Mouse (Mus musculus): ENCODE data around the gene Polr3gl. TPM values are rescaled to one million over a fixed set of nuclear protein-coding genes. Genes with fewer than 3 reads are reported as not detected.
A peak's percentile ranks its signal among the peaks of the same experiment; 100 is the strongest.

Gene Polr3gl
- polyA plus RNA-seq, 1 experiment from 2014 or later: 35.3 TPM

DNA sequence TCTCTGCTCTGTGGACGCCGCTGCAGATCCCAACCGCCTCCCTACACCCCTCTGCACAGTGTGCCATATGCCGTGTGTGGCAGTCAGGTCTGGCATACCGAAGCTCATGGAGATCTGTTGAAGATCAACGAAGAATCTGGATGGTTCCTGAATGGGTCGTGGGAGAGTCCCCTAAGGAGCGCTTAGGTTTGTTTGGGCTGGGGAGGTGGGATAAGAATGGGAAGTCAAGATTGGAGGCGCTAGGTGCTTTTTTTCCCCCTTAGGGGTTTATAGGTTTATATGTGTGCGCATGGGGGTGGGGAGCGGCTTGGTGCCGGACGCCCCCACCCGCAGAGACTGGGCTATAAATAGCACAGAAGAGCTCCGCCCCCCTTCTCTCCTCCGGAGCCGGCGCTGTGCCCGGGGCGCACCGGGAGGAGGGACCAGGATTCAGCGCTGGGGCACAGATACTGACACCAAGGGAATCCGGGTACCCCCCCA is 2.3 kb upstream of the Polr3gl start, which contains the start of gene Ankrd34a:
Gene Ankrd34a (plus strand): TSS at position 409 of the 480 bp plus-strand sequence.
- Histone ChIP-seq H3K4me3 (replicated peaks) (peak within 1 kb of the TSS; percentile 46), H3K27ac (peak within 1 kb of the TSS; percentile 79), H3K4me2 (peak within 1 kb of the TSS; percentile 94), H3K27me3 (replicated peaks) (peaks cover 10% of the 10 kb centered on the region; the same call in 1 of the 2 replicates), H3K9ac (peak within 1 kb of the TSS; percentile 39; the same call in 1 of the 2 replicates), H3K9me3 (no peaks in the 10 kb centered on the region), H3K36me3 (no peaks in the 10 kb centered on the region), H3K4me1 (peaks cover 33% of the 10 kb centered on the region)
- under 1% methylated on average over 22 of the region's 23 CpGs for WGBS
- ATAC-seq (ENCODE audit: insufficient read depth, low FRiP score, low read depth): no peak

DNA sequence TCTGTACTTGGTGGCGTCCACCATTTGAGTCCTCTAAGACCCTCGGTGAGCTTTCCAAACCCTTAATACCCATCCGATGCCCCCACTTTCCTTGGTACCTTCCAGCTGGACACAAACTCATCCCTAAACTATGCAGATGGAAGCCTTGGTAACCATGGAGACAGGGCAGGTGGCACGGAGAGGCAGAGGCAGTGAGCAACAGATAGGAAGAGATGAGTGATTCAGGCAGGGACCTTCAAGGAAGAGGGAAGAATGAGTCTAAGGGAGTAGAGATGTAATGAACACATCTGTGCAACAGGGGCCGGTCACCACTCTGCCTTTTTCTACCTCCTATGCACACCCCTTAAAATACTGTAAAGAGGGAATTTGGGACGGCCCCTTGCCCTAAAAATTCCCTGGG is 1.7 kb upstream of the Polr3gl start:
- Histone ChIP-seq H3K27me3 (replicated peaks) (peaks cover 10% of the 10 kb centered on the region; the same call in 1 of the 2 replicates), H3K9me3 (no peaks in the 10 kb centered on the region), H3K36me3 (no peaks in the 10 kb centered on the region), H3K27ac (peak overlapping the region; percentile 9; the same call in 1 of the 2 replicates), H3K9ac (no peak overlapping the region), H3K4me2 (peak overlapping the region; percentile 94; the same call in 1 of the 2 replicates), H3K4me3 (replicated peaks) (0 out of 2 replicates have a peak overlapping the region, but pooled peaks have one; percentile 46), H3K4me1 (peaks cover 33% of the 10 kb centered on the region)
- WGBS: 30% methylated on average over 6 of the region's 6 CpGs
- ATAC-seq (ENCODE audit: insufficient read depth, low FRiP score, low read depth): no peak

DNA sequence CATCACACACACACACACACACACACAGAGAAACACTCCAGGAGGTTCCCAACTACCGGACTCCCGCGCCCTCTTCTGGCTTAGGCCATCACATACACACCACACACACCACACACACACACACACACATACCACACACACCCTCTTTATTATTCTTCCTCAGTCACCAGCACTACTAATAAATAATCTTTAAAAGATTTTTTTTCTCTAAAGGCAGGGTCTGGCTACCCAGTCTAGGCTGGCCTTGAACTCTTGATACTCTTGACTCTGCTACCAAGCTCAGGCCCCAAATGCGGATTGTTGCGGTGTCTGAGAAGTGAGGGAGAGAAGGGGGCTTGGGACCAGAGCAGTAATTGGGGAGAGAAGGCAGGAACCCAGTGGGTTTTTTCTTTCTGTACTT is 870 bp upstream of the Polr3gl start:
- no peaks in the 10 kb centered on the region for H3K9me3 ChIP-seq
- no peak overlapping the region for H3K9ac ChIP-seq
- H3K27me3 ChIP-seq (replicated peaks): peaks cover 10% of the 10 kb centered on the region; the same call in 1 of the 2 replicates
- no peak overlapping the region for H3K27ac ChIP-seq
- H3K4me3 ChIP-seq (replicated peaks): no peak overlapping the region
- peaks cover 33% of the 10 kb centered on the region for H3K4me1 ChIP-seq
- WGBS: 82% methylated on average over 5 of the region's 5 CpGs
- no peak overlapping the region for H3K4me2 ChIP-seq
- no peak for ATAC-seq (ENCODE audit: insufficient read depth, low FRiP score, low read depth)
- H3K36me3 ChIP-seq: no peaks in the 10 kb centered on the region

DNA sequence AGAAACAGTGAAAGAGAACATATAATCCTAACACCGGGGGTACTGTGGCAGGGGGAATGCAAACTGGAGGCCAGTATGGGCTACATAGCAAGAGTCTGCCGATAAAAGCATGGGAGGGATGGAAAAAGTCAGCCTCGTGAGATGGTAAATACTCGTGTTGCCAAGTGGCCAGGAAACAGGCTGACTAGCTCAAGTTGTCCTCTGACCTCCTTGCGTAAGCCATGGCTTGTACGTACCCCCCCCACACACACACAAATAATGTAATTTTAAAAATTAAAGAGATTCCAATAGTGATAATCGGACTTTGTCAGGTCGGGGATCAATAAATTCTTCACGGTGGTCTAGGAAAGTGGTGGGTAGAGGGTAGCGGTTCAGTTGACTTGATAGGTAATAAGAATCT is 607 bp downstream of the Polr3gl start:
- peak overlapping the region; percentile 76 for H3K9ac ChIP-seq

DNA sequence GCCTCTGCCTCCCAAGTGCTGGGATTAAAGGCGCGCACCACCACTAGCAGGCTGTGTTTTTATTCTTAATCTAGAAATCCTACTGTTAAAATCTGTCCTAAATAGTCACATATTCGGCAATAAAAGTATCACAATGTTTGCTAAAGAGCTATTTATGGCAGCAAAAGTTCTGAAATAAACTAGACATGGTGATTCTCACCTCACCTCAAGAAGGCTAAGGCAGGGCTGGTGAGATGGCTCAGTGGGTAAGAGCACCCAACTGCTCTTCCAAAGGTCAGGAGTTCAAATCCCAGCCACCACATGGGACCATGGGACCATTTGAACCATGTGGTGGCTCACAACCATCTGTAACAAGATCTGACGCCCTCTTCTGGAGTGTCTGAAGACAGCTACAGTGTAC is 3.3 kb downstream of the Polr3gl start:
- H3K9ac ChIP-seq: no peak overlapping the region
- no peak overlapping the region for H3K4me2 ChIP-seq
- no peak overlapping the region for H3K27ac ChIP-seq
- no peak overlapping the region for H3K4me3 ChIP-seq (replicated peaks)
- ATAC-seq (ENCODE audit: insufficient read depth, low FRiP score, low read depth): no peak
- 85% methylated on average over 4 of the region's 4 CpGs for WGBS
- no peaks in the 10 kb centered on the region for H3K9me3 ChIP-seq
- 0 out of 2 replicates have a peak, but pooled peaks cover 2% of the 10 kb centered on the region for H3K4me1 ChIP-seq
- H3K36me3 ChIP-seq: no peaks in the 10 kb centered on the region
- no peaks in the 10 kb centered on the region; the same call in 1 of the 2 replicates for H3K27me3 ChIP-seq (replicated peaks)

More for the DNA sequence above, 607 bp downstream of the Polr3gl start:
- H3K4me1 ChIP-seq: peaks cover 27% of the 10 kb centered on the region
- H3K9me3 ChIP-seq: no peaks in the 10 kb centered on the region
- WGBS: under 1% methylated on average over 10 of the region's 10 CpGs
- peak overlapping the region; percentile 77 for H3K4me2 ChIP-seq
- H3K27me3 ChIP-seq (replicated peaks): peaks cover 4% of the 10 kb centered on the region; the same call in 1 of the 2 replicates
- H3K36me3 ChIP-seq: no peaks in the 10 kb centered on the region
- H3K4me3 ChIP-seq (replicated peaks): peak overlapping the region; percentile 79
- ATAC-seq (ENCODE audit: insufficient read depth, low FRiP score, low read depth): no peak
- peak overlapping the region; percentile 91 for H3K27ac ChIP-seq

DNA sequence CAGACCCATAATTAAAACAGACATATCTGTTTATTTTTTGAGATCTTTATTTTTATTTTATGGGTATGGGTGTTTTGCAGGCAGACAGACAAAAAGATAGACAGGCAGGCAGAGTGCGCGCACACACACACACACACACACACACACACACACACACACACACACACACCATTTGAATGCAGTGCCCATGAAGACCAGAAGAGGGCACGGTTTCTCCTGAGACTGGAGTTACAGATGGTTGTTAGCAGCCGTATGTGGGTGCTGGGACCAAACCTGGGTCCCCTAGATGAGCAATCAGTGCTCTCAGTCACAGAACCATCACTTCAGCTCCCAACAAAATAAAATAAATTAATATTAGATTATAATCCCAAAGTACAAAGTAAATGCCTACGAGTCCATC is 10.6 kb downstream of the Polr3gl start:
- Histone ChIP-seq H3K4me2 (no peak overlapping the region), H3K4me1 (no peaks in the 10 kb centered on the region), H3K9me3 (no peaks in the 10 kb centered on the region), H3K9ac (no peak overlapping the region), H3K27me3 (replicated peaks) (no peaks in the 10 kb centered on the region), H3K36me3 (no peaks in the 10 kb centered on the region), H3K4me3 (replicated peaks) (no peak overlapping the region), H3K27ac (no peak overlapping the region)
- 83% methylated on average over 5 of the region's 5 CpGs for WGBS
- ATAC-seq (ENCODE audit: insufficient read depth, low FRiP score, low read depth): no peak

DNA sequence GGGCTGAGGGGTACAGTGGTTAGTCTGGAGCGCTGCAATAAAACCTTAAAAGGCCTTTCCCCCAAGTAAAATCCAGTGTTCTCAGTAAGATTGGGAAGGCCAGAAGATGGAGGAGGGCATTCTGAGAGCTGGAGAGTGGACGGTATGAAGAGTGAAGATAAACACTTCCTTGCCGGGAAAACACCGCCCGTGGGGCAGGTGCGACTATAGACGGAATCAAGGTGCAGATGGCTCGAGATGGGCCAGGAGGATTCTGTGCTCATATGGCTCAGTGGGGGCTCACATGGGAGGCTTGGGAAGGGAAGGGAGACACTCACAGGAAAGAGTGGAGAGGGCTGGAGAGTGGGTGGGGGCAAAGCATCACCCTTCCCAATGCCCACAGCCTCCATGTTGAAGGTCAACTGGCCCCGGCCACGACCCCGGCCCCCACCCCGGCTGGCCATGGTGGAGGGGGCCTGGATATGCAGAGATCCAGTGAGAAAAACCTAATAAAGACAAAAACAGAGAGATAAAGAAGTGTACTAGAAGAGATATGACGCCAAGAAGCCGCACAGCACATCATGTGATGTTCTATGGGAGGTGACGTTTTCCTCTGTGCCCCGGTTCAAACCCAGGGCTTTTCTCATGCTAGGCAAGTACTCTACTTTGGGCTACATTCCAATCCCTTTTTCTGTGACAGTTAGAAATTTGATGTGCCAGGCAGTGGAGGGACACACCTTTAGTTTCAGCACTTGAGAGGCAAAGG is 12.0 kb downstream of the Polr3gl start:
- no peak for ATAC-seq (ENCODE audit: insufficient read depth, low FRiP score, low read depth)
- H3K4me2 ChIP-seq: no peak overlapping the region
- H3K4me1 ChIP-seq: peaks cover 6% of the 10 kb centered on the region; the same call in 1 of the 2 replicates
- no peak overlapping the region for H3K27ac ChIP-seq
- H3K27me3 ChIP-seq (replicated peaks): no peaks in the 10 kb centered on the region
- no peaks in the 10 kb centered on the region for H3K36me3 ChIP-seq
- no peak overlapping the region for H3K4me3 ChIP-seq (replicated peaks)
- H3K9ac ChIP-seq: no peak overlapping the region
- H3K9me3 ChIP-seq: no peaks in the 10 kb centered on the region
- 78% methylated on average over 16 of the region's 16 CpGs for WGBS

DNA sequence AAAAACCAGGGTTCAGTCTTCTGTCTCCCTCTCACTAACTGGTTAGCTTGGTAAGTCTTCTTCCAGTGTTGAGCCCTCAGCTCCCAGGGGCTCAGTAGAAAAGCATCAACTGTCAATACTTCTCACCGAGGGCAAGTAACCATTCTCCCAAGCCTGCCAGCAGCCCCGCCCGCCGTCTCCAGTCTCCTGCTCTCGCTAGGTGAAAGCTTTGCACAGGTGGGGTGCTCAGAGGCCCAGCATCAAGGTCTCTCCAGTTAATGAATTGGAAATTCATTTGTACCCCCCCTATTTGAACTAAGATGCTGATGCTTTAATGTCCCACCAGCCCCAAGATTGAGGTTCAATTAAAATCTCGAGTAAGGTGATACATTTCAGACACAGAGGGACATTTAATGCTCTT is 12.8 kb downstream of the Polr3gl start:
- H3K9ac ChIP-seq: no peak overlapping the region
- H3K4me2 ChIP-seq: no peak overlapping the region
- ATAC-seq (ENCODE audit: insufficient read depth, low FRiP score, low read depth): no peak
- H3K27ac ChIP-seq: no peak overlapping the region
- H3K9me3 ChIP-seq: no peaks in the 10 kb centered on the region
- peaks cover 14% of the 10 kb centered on the region for H3K4me1 ChIP-seq
- no peaks in the 10 kb centered on the region for H3K36me3 ChIP-seq
- 63% methylated on average over 6 of the region's 6 CpGs for WGBS
- no peak overlapping the region for H3K4me3 ChIP-seq (replicated peaks)
- no peaks in the 10 kb centered on the region for H3K27me3 ChIP-seq (replicated peaks)

DNA sequence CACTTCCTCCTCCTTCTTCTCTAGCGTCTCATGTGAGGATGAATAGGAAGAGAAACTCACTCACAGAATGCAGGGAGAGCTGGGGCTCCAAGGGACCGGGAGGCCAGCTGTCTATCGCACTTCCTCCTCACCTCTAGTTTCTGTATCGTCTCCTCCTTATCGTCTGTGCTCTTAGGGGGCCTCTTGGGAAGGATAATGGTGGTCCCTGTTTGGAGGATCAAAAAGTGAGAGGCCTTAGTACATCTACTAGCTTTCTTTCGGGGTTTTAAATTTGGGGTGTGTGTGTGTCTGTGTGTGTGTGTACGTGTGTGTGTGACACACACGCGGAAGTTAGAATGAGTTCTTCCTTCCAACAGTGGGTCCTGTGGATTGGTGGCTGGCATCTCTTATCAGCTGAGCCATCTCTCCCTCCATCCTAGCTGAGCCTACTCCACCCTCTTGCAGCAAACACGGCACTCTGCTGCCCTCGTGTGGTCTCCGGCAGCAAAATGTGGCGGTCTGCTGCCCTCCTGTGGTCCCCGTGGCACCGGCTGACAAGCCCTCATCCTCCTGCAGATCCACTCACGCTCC is 14.0 kb downstream of the Polr3gl start:
- Histone ChIP-seq H3K4me3 (replicated peaks) (0 out of 2 replicates have a peak overlapping the region, but pooled peaks have one; percentile 12), H3K4me2 (peak overlapping the region; percentile 53), H3K9me3 (no peaks in the 10 kb centered on the region), H3K36me3 (no peaks in the 10 kb centered on the region), H3K9ac (no peak overlapping the region), H3K4me1 (peaks cover 25% of the 10 kb centered on the region), H3K27me3 (replicated peaks) (no peaks in the 10 kb centered on the region), H3K27ac (no peak overlapping the region)
- ATAC-seq (ENCODE audit: insufficient read depth, low FRiP score, low read depth): peak; percentile 36; the same call in 1 of the 2 replicates
- 12% methylated on average over 16 of the region's 16 CpGs for WGBS

DNA sequence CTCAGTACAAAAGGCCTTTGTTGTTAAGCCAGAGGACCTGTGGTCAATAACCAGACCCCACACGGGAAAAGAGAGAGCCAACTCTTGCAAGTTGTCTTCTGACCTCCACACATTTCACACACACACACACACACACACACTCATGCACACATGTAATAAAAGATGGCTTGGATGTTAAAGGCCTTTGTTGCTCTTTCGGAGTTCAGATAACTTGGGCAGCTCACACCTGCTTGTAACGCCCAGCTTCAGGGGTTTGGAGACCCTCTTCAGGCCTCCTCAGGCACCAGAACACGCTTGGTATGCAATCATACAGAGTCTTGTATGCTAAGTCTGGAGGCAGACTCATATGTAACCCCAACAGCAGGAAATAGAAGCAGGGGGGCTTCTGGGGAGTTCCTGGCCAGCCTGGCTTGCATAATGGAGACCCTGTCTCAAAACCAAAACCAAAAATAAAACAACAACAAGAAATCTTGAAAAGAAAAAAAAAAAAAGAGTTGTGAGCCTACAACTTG is 14.7 kb downstream of the Polr3gl start:
- Histone ChIP-seq H3K27me3 (replicated peaks) (no peaks in the 10 kb centered on the region), H3K4me3 (replicated peaks) (no peak overlapping the region), H3K9ac (no peak overlapping the region), H3K4me2 (no peak overlapping the region), H3K9me3 (no peaks in the 10 kb centered on the region), H3K36me3 (no peaks in the 10 kb centered on the region), H3K4me1 (peaks cover 25% of the 10 kb centered on the region), H3K27ac (no peak overlapping the region)
- ATAC-seq (ENCODE audit: insufficient read depth, low FRiP score, low read depth): no peak
- WGBS: 75% methylated on average over 4 of the region's 4 CpGs

DNA sequence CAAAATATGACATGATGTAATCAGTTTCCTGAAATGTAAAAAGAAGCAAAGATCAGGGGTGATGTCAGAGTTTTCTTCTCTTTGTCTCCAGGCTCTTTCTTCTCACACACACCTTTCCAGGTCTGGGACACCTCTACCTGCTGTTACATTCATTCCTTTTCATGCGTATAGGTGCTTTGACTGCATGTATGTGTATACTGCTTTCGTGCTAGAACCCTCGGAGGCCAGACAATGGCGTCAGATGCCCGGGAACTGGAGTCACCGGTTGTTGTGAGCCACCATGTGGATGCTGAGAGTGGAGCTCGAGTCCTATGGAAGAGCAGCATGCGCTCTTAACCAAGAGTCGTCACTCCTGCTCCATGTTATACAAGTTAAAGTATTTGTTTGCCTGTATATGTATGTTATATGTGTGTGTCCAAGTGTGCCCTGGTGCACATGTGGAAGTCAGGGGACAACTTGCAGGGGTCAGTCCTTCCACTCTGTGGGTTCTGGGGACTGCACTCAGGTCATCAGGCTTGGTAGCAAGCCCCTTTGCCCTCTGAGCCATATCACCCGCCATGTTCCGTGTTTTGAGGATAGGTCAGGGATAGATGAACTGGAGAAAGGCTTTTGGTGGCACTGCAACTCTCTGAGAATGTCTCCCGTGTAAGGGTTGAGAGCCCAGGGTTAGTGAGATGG is 15.3 kb downstream of the Polr3gl start:
- H3K36me3 ChIP-seq: no peaks in the 10 kb centered on the region
- H3K9me3 ChIP-seq: no peaks in the 10 kb centered on the region
- no peak overlapping the region for H3K27ac ChIP-seq
- H3K27me3 ChIP-seq (replicated peaks): no peaks in the 10 kb centered on the region
- H3K9ac ChIP-seq: no peak overlapping the region
- no peak overlapping the region for H3K4me3 ChIP-seq (replicated peaks)
- H3K4me1 ChIP-seq: peaks cover 25% of the 10 kb centered on the region
- H3K4me2 ChIP-seq: no peak overlapping the region
- ATAC-seq (ENCODE audit: insufficient read depth, low FRiP score, low read depth): no peak
- 78% methylated on average over 12 of the region's 12 CpGs for WGBS
